Mouse (Mus musculus): ENCODE data around the gene Sergef. TPM values are rescaled to one million over a fixed set of nuclear protein-coding genes. Genes with fewer than 3 reads are reported as not detected.

Sergef gene
- polyA plus RNA-seq, 1 experiment from 2014 or later, result 50.6 TPM

DNA sequence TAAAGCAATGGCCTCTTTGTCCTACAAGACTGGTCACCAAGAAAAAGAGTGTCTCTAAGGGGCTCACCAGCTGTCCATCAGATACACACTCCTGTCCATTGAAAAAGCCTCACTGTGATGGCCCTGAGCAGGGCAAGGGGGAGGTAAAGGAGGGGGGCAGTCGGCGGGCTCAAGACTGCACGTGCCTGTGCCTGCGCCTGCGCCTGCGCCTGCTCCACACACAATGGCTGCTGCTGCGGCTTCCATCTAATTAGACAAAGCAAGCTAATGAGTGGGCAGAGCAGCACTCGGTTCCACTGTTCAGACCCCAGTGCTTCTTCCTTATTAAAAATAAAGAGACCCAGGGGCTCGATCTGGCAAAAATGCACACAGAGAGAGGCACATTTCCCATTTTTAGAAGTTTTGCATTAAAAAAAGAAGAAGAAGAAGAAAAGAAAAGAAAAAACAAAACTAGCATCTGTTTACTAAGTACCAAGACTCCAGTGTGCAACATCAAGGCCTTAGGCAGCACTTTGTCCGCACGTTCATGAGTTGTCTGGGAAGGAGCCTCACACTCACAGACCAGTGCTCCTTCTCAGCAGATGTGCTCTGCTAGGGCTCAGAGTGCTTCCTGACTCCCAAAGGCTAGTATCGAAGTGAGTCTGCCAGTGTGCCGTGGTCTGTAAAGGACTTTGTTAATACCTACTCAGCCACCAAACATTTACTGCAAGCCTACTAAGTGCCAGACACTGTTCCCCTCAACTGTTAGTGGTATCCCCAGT lies 83.1 kb downstream of the Sergef start:
- Histone ChIP-seq H3K27ac (ENCODE audit: low read depth, low read length) (peak overlapping the region; percentile 36), H3K4me3 (ENCODE audit: low read length) (no peak overlapping the region), H3K4me2 (ENCODE audit: low read length) (0 out of 2 replicates have a peak overlapping the region, but pooled peaks have one; percentile 5), H3K4me1 (ENCODE audit: control insufficient read depth, insufficient read depth, low read depth, low read length) (peaks cover 28% of the 10 kb centered on the region), H3K9ac (ENCODE audit: low read depth, low read length) (no peak overlapping the region), H3K9me3 (ENCODE audit: control insufficient read depth, low read length) (no peaks in the 10 kb centered on the region), H3K27me3 (replicated peaks; ENCODE audit: control insufficient read depth, insufficient read depth, low read length) (no peaks in the 10 kb centered on the region), H3K36me3 (ENCODE audit: control insufficient read depth, insufficient read depth, low read length) (no peaks in the 10 kb centered on the region)
- 44% methylated on average over 13 of the region's 13 CpGs for WGBS
- peak; percentile 77 for ATAC-seq

DNA sequence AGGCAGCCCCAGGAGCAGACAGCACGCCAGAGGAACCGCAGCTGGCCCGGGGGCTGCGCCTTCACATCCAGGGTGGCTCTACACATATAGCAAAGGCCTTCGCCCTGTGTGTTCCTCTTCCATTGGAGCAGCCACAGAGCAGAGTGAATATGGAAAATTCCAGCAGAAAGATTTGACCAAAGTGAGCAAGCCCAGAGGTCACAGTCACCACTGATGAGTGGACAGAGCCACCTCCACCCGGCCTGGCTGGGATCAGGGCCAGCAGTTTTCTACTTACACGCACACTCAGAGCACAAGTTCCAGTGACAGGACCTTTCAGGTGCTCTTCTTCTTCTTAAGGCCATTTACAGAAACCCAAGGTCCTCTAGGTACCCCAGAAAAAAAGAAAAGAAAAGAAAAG lies 83.9 kb downstream of the Sergef start:
- H3K27me3 ChIP-seq (replicated peaks; ENCODE audit: control insufficient read depth, insufficient read depth, low read length), result no peaks in the 10 kb centered on the region
- no peaks in the 10 kb centered on the region for H3K9me3 ChIP-seq (ENCODE audit: control insufficient read depth, low read length)
- peaks cover 32% of the 10 kb centered on the region for H3K4me1 ChIP-seq (ENCODE audit: control insufficient read depth, insufficient read depth, low read depth, low read length)
- no peak overlapping the region for H3K9ac ChIP-seq (ENCODE audit: low read depth, low read length)
- H3K36me3 ChIP-seq (ENCODE audit: control insufficient read depth, insufficient read depth, low read length), result no peaks in the 10 kb centered on the region
- 95% methylated on average over 7 of the region's 7 CpGs for WGBS
- H3K4me2 ChIP-seq (ENCODE audit: low read length), result no peak overlapping the region
- H3K4me3 ChIP-seq (ENCODE audit: low read length), result no peak overlapping the region
- no peak for ATAC-seq
- no peak overlapping the region for H3K27ac ChIP-seq (ENCODE audit: low read depth, low read length)

DNA sequence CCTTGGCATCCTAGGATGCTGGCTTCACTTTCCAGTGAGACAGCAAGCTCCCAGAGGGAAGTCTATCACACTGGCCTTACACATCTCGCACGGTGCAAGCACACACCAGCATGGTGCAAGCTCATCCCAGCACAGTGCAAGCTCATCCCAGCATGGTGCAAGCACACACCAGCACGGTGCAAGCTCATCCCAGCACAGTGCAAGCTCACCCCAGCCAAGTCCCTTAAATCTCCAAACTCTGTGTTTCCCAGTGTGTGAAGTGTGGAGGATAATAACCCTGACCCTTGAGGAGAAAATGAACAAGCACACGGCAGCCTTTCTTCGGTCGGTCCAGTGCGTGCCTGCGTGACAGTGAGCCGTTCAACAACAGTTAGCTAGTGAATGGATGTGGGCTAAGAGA lies 84.8 kb downstream of the Sergef start:
- Histone ChIP-seq H3K4me2 (ENCODE audit: low read length) (no peak overlapping the region), H3K36me3 (ENCODE audit: control insufficient read depth, insufficient read depth, low read length) (no peaks in the 10 kb centered on the region), H3K27ac (ENCODE audit: low read depth, low read length) (no peak overlapping the region), H3K4me1 (ENCODE audit: control insufficient read depth, insufficient read depth, low read depth, low read length) (peaks cover 32% of the 10 kb centered on the region), H3K9me3 (ENCODE audit: control insufficient read depth, low read length) (no peaks in the 10 kb centered on the region), H3K4me3 (ENCODE audit: low read length) (no peak overlapping the region), H3K9ac (ENCODE audit: low read depth, low read length) (no peak overlapping the region), H3K27me3 (replicated peaks; ENCODE audit: control insufficient read depth, insufficient read depth, low read length) (no peaks in the 10 kb centered on the region)
- 67% methylated on average over 9 of the region's 9 CpGs for WGBS
- ATAC-seq, result no peak

DNA sequence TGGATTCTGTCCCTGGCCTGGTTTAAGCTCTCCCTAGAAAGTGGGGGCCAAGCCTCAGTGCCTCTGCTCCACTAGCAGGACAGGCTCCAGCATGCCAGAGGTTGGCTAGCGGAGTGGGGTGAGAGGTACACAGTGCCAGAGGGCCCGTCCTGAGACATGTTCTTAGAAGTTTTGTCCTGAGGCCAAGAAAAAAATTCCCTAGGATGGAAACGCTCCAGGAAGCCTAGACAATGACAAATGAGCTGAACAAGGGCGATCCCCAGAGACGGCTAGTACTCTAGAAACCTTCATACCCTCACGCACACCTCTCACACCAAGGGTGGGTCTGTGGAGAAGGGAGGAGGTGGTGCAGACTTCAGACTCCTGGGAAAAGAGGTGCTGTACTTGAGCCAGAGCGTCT lies 85.6 kb downstream of the Sergef start:
- 32% methylated on average over 7 of the region's 7 CpGs for WGBS
- Histone ChIP-seq H3K9me3 (ENCODE audit: control insufficient read depth, low read length) (no peaks in the 10 kb centered on the region), H3K9ac (ENCODE audit: low read depth, low read length) (no peak overlapping the region), H3K36me3 (ENCODE audit: control insufficient read depth, insufficient read depth, low read length) (no peaks in the 10 kb centered on the region), H3K27ac (ENCODE audit: low read depth, low read length) (no peak overlapping the region), H3K27me3 (replicated peaks; ENCODE audit: control insufficient read depth, insufficient read depth, low read length) (no peaks in the 10 kb centered on the region), H3K4me2 (ENCODE audit: low read length) (no peak overlapping the region), H3K4me3 (ENCODE audit: low read length) (no peak overlapping the region), H3K4me1 (ENCODE audit: control insufficient read depth, insufficient read depth, low read depth, low read length) (peaks cover 32% of the 10 kb centered on the region)
- peak; percentile 38; the same call in 1 of the 2 replicates for ATAC-seq

DNA sequence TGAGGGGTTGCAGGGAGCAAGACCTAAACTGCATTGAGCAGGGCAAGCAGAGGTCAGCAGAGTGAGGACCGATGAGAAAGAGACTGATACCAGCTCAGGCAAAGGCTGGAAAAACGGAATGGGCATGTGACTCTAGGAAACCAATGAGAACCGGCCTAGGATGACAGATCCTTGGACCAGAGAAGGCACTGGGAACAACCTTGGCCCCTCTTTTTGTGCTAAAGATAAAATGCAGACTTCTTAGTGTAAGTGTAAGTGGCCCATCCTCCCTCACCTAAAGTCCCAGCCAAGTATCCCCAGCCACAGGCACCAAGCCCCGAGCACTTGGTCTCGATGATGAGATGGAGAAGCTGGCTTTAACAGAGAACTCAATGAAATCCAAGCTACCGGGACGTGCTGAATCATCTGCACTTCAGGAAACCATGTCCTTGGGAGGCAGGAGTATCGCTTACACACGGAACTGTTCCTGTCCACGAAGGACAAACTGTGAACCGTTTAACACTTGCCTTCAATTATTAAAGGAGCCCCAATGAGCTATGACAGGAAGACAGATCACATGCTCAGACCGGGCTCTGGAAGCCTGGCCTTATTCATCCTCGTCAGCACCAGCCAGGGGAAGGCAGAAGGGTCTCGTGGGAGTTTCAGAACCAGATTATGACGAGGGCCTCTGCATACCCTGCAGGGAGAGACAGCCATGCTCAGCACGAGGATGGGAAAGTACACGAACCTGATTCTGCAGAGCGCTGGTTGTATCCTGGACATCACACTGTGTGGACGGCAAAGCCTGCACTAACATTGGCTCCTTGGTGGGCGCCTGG lies 87.5 kb downstream of the Sergef start:
- H3K9me3 ChIP-seq (ENCODE audit: control insufficient read depth, low read length), result no peaks in the 10 kb centered on the region
- 0 out of 2 replicates have a peak, but pooled peaks have one; percentile 9 for ATAC-seq
- no peaks in the 10 kb centered on the region for H3K36me3 ChIP-seq (ENCODE audit: control insufficient read depth, insufficient read depth, low read length)
- H3K4me2 ChIP-seq (ENCODE audit: low read length), result no peak overlapping the region
- no peak overlapping the region for H3K4me3 ChIP-seq (ENCODE audit: low read length)
- no peak overlapping the region for H3K27ac ChIP-seq (ENCODE audit: low read depth, low read length)
- peaks cover 32% of the 10 kb centered on the region for H3K4me1 ChIP-seq (ENCODE audit: control insufficient read depth, insufficient read depth, low read depth, low read length)
- H3K9ac ChIP-seq (ENCODE audit: low read depth, low read length), result no peak overlapping the region
- no peaks in the 10 kb centered on the region for H3K27me3 ChIP-seq (replicated peaks; ENCODE audit: control insufficient read depth, insufficient read depth, low read length)
- 54% methylated on average over 20 of the region's 20 CpGs for WGBS

DNA sequence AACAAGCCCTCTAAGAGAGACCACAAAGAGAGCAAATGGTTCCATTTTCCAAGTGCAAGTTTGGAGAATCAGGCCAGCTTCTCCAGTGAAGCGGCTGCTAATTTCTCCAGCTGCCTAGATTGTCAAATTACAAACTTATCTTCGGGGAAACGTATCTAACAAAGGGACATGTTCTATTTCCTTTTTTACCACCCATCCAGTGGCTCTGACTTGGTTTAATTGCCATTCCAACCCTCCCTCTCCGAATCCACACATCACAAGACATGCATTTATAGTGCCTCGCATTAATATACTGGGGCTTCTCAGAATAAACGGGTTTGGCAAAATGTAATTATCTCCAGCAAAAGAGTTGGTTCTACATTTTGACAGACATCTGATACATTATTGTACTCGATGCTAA lies 88.4 kb downstream of the Sergef start:
- WGBS, result 60% methylated on average over 7 of the region's 7 CpGs
- no peak overlapping the region for H3K4me3 ChIP-seq (ENCODE audit: low read length)
- ATAC-seq, result no peak

DNA sequence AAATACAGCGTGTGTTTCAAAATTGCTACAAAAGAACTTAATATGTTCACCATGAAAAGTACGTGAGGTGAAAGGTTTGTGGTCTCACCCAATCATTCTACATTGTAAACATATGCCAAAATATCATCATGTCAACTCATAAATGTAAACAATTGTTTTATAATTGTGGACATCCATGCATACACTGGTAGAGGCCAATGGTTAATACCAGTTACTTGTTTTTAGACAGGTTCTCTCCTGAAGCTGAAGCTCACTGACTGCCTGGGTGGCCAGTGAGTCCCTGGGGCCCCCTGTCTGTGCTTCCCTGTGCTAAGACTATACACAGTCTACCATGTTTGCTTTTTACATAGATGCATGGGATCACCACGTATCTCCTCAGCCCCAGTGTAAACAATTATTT lies 91.5 kb downstream of the Sergef start:
- no peak for ATAC-seq
- WGBS, result 82% methylated on average over 3 of the region's 3 CpGs
- Histone ChIP-seq H3K4me2 (ENCODE audit: low read length) (no peak overlapping the region), H3K36me3 (ENCODE audit: control insufficient read depth, insufficient read depth, low read length) (no peaks in the 10 kb centered on the region), H3K9me3 (ENCODE audit: control insufficient read depth, low read length) (no peaks in the 10 kb centered on the region), H3K27me3 (replicated peaks; ENCODE audit: control insufficient read depth, insufficient read depth, low read length) (no peaks in the 10 kb centered on the region), H3K9ac (ENCODE audit: low read depth, low read length) (no peak overlapping the region), H3K4me1 (ENCODE audit: control insufficient read depth, insufficient read depth, low read depth, low read length) (peaks cover 9% of the 10 kb centered on the region), H3K27ac (ENCODE audit: low read depth, low read length) (no peak overlapping the region), H3K4me3 (ENCODE audit: low read length) (no peak overlapping the region)

More for the DNA sequence above, 88.4 kb downstream of the Sergef start:
- Histone ChIP-seq H3K9ac (ENCODE audit: low read depth, low read length) (no peak overlapping the region), H3K27me3 (replicated peaks; ENCODE audit: control insufficient read depth, insufficient read depth, low read length) (no peaks in the 10 kb centered on the region), H3K9me3 (ENCODE audit: control insufficient read depth, low read length) (no peaks in the 10 kb centered on the region), H3K36me3 (ENCODE audit: control insufficient read depth, insufficient read depth, low read length) (no peaks in the 10 kb centered on the region), H3K27ac (ENCODE audit: low read depth, low read length) (no peak overlapping the region), H3K4me1 (ENCODE audit: control insufficient read depth, insufficient read depth, low read depth, low read length) (peaks cover 25% of the 10 kb centered on the region), H3K4me2 (ENCODE audit: low read length) (no peak overlapping the region)

DNA sequence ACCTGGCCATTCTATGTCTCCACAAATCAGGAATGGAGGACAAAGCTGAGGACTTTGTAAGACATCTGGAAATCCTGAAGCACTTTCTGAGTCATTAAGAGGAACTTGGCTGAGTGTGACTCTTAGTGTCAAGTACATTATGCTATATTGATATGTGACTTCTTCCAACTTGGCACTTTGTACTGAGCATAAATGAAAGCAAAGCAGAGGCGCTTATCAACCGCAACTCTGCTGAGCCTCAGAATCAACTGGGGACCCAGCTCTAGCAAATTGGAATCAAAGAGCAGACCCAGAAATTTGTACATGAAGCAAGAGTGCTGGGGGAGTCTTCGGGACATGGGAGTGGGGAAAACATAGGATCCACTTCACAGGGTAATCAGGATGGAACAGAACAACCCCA lies 92.0 kb downstream of the Sergef start:
- no peak overlapping the region for H3K4me2 ChIP-seq (ENCODE audit: low read length)
- H3K36me3 ChIP-seq (ENCODE audit: control insufficient read depth, insufficient read depth, low read length), result no peaks in the 10 kb centered on the region
- H3K27me3 ChIP-seq (replicated peaks; ENCODE audit: control insufficient read depth, insufficient read depth, low read length), result no peaks in the 10 kb centered on the region
- WGBS, result 93% methylated on average over 3 of the region's 3 CpGs
- no peak overlapping the region for H3K4me3 ChIP-seq (ENCODE audit: low read length)
- no peak for ATAC-seq
- peaks cover 9% of the 10 kb centered on the region for H3K4me1 ChIP-seq (ENCODE audit: control insufficient read depth, insufficient read depth, low read depth, low read length)
- no peak overlapping the region for H3K9ac ChIP-seq (ENCODE audit: low read depth, low read length)
- H3K27ac ChIP-seq (ENCODE audit: low read depth, low read length), result no peak overlapping the region
- H3K9me3 ChIP-seq (ENCODE audit: control insufficient read depth, low read length), result no peaks in the 10 kb centered on the region

DNA sequence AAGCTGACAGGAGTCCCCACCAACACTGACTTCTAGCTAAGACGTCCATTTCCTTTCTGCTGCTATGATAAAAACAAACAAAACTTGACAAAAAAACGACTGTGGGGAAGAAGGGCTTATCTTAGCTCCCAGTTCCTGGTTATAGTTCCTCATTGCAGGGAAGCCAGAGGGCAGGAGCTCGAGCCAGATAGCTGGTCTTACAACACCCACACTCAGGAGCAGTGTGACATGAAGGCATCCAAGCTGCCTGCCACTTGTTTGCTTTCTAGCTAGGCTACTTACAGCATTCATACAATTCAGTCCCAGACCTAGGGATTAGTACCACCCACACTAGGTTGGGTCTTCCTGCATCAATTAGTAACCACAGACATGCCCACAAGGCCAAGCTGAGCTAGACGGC lies 93.1 kb downstream of the Sergef start:
- Histone ChIP-seq H3K4me2 (ENCODE audit: low read length) (no peak overlapping the region), H3K4me1 (ENCODE audit: control insufficient read depth, insufficient read depth, low read depth, low read length) (peaks cover 7% of the 10 kb centered on the region), H3K36me3 (ENCODE audit: control insufficient read depth, insufficient read depth, low read length) (no peaks in the 10 kb centered on the region), H3K9me3 (ENCODE audit: control insufficient read depth, low read length) (no peaks in the 10 kb centered on the region), H3K27ac (ENCODE audit: low read depth, low read length) (no peak overlapping the region), H3K9ac (ENCODE audit: low read depth, low read length) (no peak overlapping the region), H3K27me3 (replicated peaks; ENCODE audit: control insufficient read depth, insufficient read depth, low read length) (no peaks in the 10 kb centered on the region), H3K4me3 (ENCODE audit: low read length) (no peak overlapping the region)
- 73% methylated on average over 4 of the region's 4 CpGs for WGBS
- no peak for ATAC-seq
